In the genomic region with DNA sequence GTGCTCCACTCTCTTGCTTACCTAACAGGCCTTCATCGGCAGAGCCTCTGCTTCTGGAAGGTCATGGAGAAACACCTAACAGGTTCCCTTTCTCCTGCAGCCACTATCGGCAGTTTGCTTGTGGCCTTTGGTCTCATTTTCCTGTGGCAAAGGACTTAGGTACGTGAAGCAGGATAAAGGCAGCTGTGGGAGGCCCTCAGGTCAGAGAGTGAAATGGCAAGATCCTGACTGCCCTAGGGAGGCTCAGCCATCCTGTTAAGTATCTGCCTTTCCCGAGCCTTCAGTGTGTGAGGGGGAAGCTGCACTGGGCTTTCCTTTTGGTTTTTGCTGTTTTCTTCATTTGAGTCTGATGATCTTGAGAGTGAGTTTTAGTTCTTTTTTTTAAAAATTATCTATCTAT, we compare ENCODE assay signal across 22 mouse cellular contexts.
DNase-seq lines count a peak whose midpoint lies in the region; ATAC-seq and TF ChIP-seq lines count a peak whose summit lies in the region.
"Had no signal": no experiment of that assay in that cellular context is flagged by ENCODE, and none has a peak within 500 bp of the region (broad histone marks: within the 10 kb centered on the region; RNA-seq: fewer than 3 reads in every experiment).

No protein-coding gene starts in this region.

- H3K4me3 ChIP-seq in kidney, adult 2 months (ENCODE audit: insufficient read depth, low read depth, low read length) = no peak overlapping the region
- no peak overlapping the region for H3K4me3 ChIP-seq in intestine, embryonic 15.5 days (replicated peaks)
- H3K4me3 ChIP-seq in intestine, embryonic 16.5 days (ENCODE audit: low read length) = no peak overlapping the region
- H3K4me3 ChIP-seq: embryonic facial prominence, embryonic 13.5 days; embryonic facial prominence, embryonic 15.5 days; erythroblast, embryonic 14.5 days; forebrain, embryonic 10.5 days had no signal

- no peak overlapping the region for H3K4me2 ChIP-seq in intestine, embryonic 15.5 days (replicated peaks)
- no peak overlapping the region for H3K4me2 ChIP-seq in intestine, embryonic 16.5 days (ENCODE audit: low read depth, low read length)
- H3K4me2 ChIP-seq: embryonic facial prominence, embryonic 13.5 days; embryonic facial prominence, embryonic 15.5 days had no signal

- H3K27ac ChIP-seq in kidney, adult 2 months (ENCODE audit: insufficient read depth, low read depth, low read length) = no peak overlapping the region
- no peak overlapping the region for H3K27ac ChIP-seq in intestine, embryonic 15.5 days
- H3K27ac ChIP-seq in intestine, embryonic 16.5 days (ENCODE audit: low read length) = peak overlapping the region; percentile 48
- H3K27ac ChIP-seq: embryonic facial prominence, embryonic 13.5 days; embryonic facial prominence, embryonic 15.5 days; forebrain, embryonic 10.5 days had no signal

- no peaks in the 10 kb centered on the region for H3K9me3 ChIP-seq in intestine, embryonic 15.5 days
- no peaks in the 10 kb centered on the region for H3K9me3 ChIP-seq in intestine, embryonic 16.5 days (ENCODE audit: control insufficient read depth, low read length)
- H3K9me3 ChIP-seq: embryonic facial prominence, embryonic 13.5 days; embryonic facial prominence, embryonic 15.5 days; forebrain, embryonic 10.5 days had no signal

- 56% methylated on average over 4 of the region's 4 CpGs for WGBS in kidney, adult 2 months
- 64% methylated on average over 4 of the region's 4 CpGs for whole genome bisulfite sequencing in intestine, embryonic 15.5 days
- WGBS in intestine, embryonic 16.5 days = 61% methylated on average over 4 of the region's 4 CpGs

- no peak for TF ChIP-seq CTCF in kidney, adult 2 months (conservative IDR thresholded peaks at IDR 0.05; ENCODE audit: insufficient read depth, insufficient read length, low read depth, low read length)

- H3K9ac ChIP-seq in intestine, embryonic 15.5 days = no peak overlapping the region
- H3K9ac ChIP-seq in intestine, embryonic 16.5 days (ENCODE audit: low read depth, low read length) = no peak overlapping the region
- H3K9ac ChIP-seq: embryonic facial prominence, embryonic 13.5 days; embryonic facial prominence, embryonic 15.5 days had no signal

- peak; percentile 20 for DNase-seq in kidney, adult 9 months
- DNase-seq in kidney, adult 2 months = no peak
- DNase-seq in spleen, postnatal 4 days (ENCODE audit: low spot score in 2 of 2) = no peak
- DNase-seq: adrenal gland, adult 2 months; adrenal gland, postnatal 10 days; adrenal gland, postnatal 25 days; cerebellum, adult 11 months; cerebellum, adult 18-20 months; cerebellum, adult 8-10 months; cerebellum, adult 9-11 months; cerebellum, postnatal 14 days; cerebellum, postnatal 36 days; embryo, embryonic 11 days had no signal

- H3K36me3 ChIP-seq in kidney, adult 2 months (ENCODE audit: control insufficient read depth, insufficient read depth, low read length) = no peaks in the 10 kb centered on the region
- no peaks in the 10 kb centered on the region for H3K36me3 ChIP-seq in intestine, embryonic 15.5 days
- no peaks in the 10 kb centered on the region for H3K36me3 ChIP-seq in intestine, embryonic 16.5 days (ENCODE audit: control insufficient read depth, insufficient read depth, low read length)
- H3K36me3 ChIP-seq: embryonic facial prominence, embryonic 13.5 days; embryonic facial prominence, embryonic 15.5 days; forebrain, embryonic 10.5 days had no signal

- no peaks in the 10 kb centered on the region for H3K27me3 ChIP-seq in kidney, adult 2 months (replicated peaks; ENCODE audit: control insufficient read depth, insufficient read depth, low read length)
- no peaks in the 10 kb centered on the region for H3K27me3 ChIP-seq in intestine, embryonic 15.5 days (replicated peaks)
- no peaks in the 10 kb centered on the region for H3K27me3 ChIP-seq in intestine, embryonic 16.5 days (replicated peaks; ENCODE audit: control insufficient read depth, insufficient read depth, low read length)
- H3K27me3 ChIP-seq: embryonic facial prominence, embryonic 13.5 days; embryonic facial prominence, embryonic 15.5 days had no signal

- H3K4me1 ChIP-seq in kidney, adult 2 months (ENCODE audit: control insufficient read depth, insufficient read depth, low read length) = peaks cover 20% of the 10 kb centered on the region; the same call in 1 of the 2 replicates
- no peaks in the 10 kb centered on the region; the same call in 1 of the 2 replicates for H3K4me1 ChIP-seq in intestine, embryonic 15.5 days (replicated peaks)
- peaks cover 8% of the 10 kb centered on the region; the same call in 1 of the 2 replicates for H3K4me1 ChIP-seq in intestine, embryonic 16.5 days (ENCODE audit: control insufficient read depth, insufficient read depth, low read length)
- H3K4me1 ChIP-seq: embryonic facial prominence, embryonic 13.5 days; embryonic facial prominence, embryonic 15.5 days had no signal

- peak; percentile 60 for ATAC-seq in intestine, embryonic 15.5 days
- ATAC-seq in intestine, embryonic 16.5 days = peak; percentile 71
- ATAC-seq in frontal cortex, adult (ENCODE audit: low TSS enrichment) = no peak
- ATAC-seq: forebrain, embryonic 14.5 days; forebrain, embryonic 16.5 days had no signal

- TF ChIP-seq POLR2A in kidney, adult 2 months (IDR thresholded peaks at IDR 0.05; ENCODE audit: low read depth, low read length) = no peak
